Mouse (Mus musculus) lung, adult 18-20 months (tissue): ENCODE data around the gene Gm8126.
"Not testable (repeated sequence)": the region's sequence is repeated elsewhere in the genome, so short reads cannot be mapped to it uniquely, and the experiment has no call there.

Source experiments
- DNase-seq, 2 experiments: peaks; one replicate each; pipeline ENCODE4 v3.0.0; 2022; ENCODE audit warnings: mixed read lengths in 2 of 2

Gene Gm8126

GRCm38 (mm10) chr14:43258349-43258748, at the start of gene Gm8126:
TSS of gene Gm8126 (plus strand) at chr14:43258649.
- not testable (repeated sequence) for DNase-seq

- not testable (repeated sequence) for DNase-seq
These were observed 23.2 kb upstream of the Gm8126 start, which contains the start of gene Gm8122 for GRCm38 (mm10) chr14:43235204-43235603. TSS of gene Gm8122 (minus strand) at chr14:43235304.

GRCm38 (mm10) chr14:43237769-43238168, 20.7 kb upstream of the Gm8126 start:
- not testable (repeated sequence) for DNase-seq

- not testable (repeated sequence) for DNase-seq
These were observed 8.8 kb upstream of the Gm8126 start for GRCm38 (mm10) chr14:43249611-43250170.

GRCm38 (mm10) chr14:43250549-43251253, 7.7 kb upstream of the Gm8126 start:
- not testable (repeated sequence) for DNase-seq

GRCm38 (mm10) chr14:43256511-43256910, 1.9 kb upstream of the Gm8126 start:
- not testable (repeated sequence) for DNase-seq

- not testable (repeated sequence) for DNase-seq
These were observed 5.0 kb downstream of the Gm8126 start for GRCm38 (mm10) chr14:43263421-43263820.

- DNase-seq = not testable (repeated sequence)
These were observed 10.2 kb downstream of the Gm8126 start for GRCm38 (mm10) chr14:43268521-43269084.

GRCm38 (mm10) chr14:43269211-43269610, 10.8 kb downstream of the Gm8126 start:
- DNase-seq = not testable (repeated sequence)

GRCm38 (mm10) chr14:43273161-43273560, 14.7 kb downstream of the Gm8126 start:
- DNase-seq = not testable (repeated sequence)

- DNase-seq = peak in 1 of 2 experiments; percentile 30
These were observed 16.6 kb downstream of the Gm8126 start, which contains the start of gene Gm9732 for GRCm38 (mm10) chr14:43274986-43275511. TSS of gene Gm9732 (plus strand) at chr14:43275036.

GRCm38 (mm10) chr14:43275752-43276151, 17.3 kb downstream of the Gm8126 start:
- DNase-seq = not testable (repeated sequence)

GRCm38 (mm10) chr14:43277468-43277867, 19.0 kb downstream of the Gm8126 start:
- DNase-seq = not testable (repeated sequence)

GRCm38 (mm10) chr14:43278146-43278545, 19.7 kb downstream of the Gm8126 start:
- not testable (repeated sequence) for DNase-seq

- DNase-seq = not testable (repeated sequence)
These were observed 20.2 kb downstream of the Gm8126 start for GRCm38 (mm10) chr14:43278681-43279080.

GRCm38 (mm10) chr14:43293503-43293902, 35.1 kb downstream of the Gm8126 start, which contains the start of gene Gm8127:
TSS of gene Gm8127 (minus strand) at chr14:43293832.
- not testable (repeated sequence) for DNase-seq
